Mouse (Mus musculus): ENCODE results near the gene Acox2. TPM values are rescaled to one million over a fixed set of nuclear protein-coding genes. Genes with fewer than 3 reads are reported as not detected.

Acox2 gene
- not detected for polyA plus RNA-seq (2014; fragmentation: Illumina TruSeq; extraction: RNeasy Lipid Tissue Mini Kit (QIAGEN cat#74804); ENCODE audit: low read depth, low replicate concordance)

GRCm38 (mm10) chr14:8259166-8259565, at the start of gene Acox2:
Acox2 (minus strand) TSS chr14:8259353.

DNA sequence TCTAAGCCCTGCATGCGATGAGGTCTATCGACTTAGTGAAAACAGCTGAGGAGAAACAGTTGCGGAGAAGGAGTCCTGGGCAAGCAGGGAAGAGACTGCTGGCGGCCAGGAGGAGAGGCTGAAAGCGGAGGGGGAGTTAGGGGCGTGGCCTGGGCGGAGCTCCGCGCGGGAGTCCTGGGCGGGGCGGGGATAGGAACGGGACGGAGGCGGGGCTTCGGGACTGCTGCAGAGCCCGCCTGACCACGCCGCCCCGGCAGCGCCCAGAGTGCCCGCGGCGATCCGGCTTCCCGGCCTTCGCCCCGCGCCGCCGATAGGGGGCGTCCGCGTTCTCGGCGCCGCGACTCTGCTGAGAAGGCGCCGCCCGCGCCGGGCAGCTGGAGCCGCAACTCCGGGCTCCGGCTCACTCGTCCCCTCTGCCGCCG, 45.3 kb downstream of the Acox2 start, which contains the start of gene Kctd6:
Gene Kctd6, plus strand, starts transcription at position 338 of the 422 bp plus-strand sequence.

Other genes with a start within 250 kb of the Acox2 start
- 17.7 TPM for gene Rpp14, start 179.0 kb downstream of the Acox2 start, polyA plus RNA-seq (2014; fragmentation: Illumina TruSeq; extraction: RNeasy Lipid Tissue Mini Kit (QIAGEN cat#74804); ENCODE audit: low read depth, low replicate concordance)
- gene Pxk, start 161.1 kb downstream of the Acox2 start, polyA plus RNA-seq (2014; fragmentation: Illumina TruSeq; extraction: RNeasy Lipid Tissue Mini Kit (QIAGEN cat#74804); ENCODE audit: low read depth, low replicate concordance): 45.4 TPM
- gene Pdhb, start 86.3 kb downstream of the Acox2 start, polyA plus RNA-seq (2014; fragmentation: Illumina TruSeq; extraction: RNeasy Lipid Tissue Mini Kit (QIAGEN cat#74804); ENCODE audit: low read depth, low replicate concordance): 242 TPM
- 5.8 TPM for gene Kctd6, start 45.2 kb downstream of the Acox2 start, polyA plus RNA-seq (2014; fragmentation: Illumina TruSeq; extraction: RNeasy Lipid Tissue Mini Kit (QIAGEN cat#74804); ENCODE audit: low read depth, low replicate concordance)
- 4.1 TPM for gene Fam107a, start 58.7 kb upstream of the Acox2 start, polyA plus RNA-seq (2014; fragmentation: Illumina TruSeq; extraction: RNeasy Lipid Tissue Mini Kit (QIAGEN cat#74804); ENCODE audit: low read depth, low replicate concordance)
- 22.0 TPM for gene Oit1, start 119.4 kb upstream of the Acox2 start, polyA plus RNA-seq (2014; fragmentation: Illumina TruSeq; extraction: RNeasy Lipid Tissue Mini Kit (QIAGEN cat#74804); ENCODE audit: low read depth, low replicate concordance)

Measured in testis, adult 10 weeks (tissue).